Mouse (Mus musculus) frontal cortex, adult 2 months (tissue): ENCODE results near the gene Sirt1. TPM values are rescaled to one million over a fixed set of nuclear protein-coding genes. Genes with fewer than 3 reads are reported as not detected.

Experiments used
- DNase-seq, 2 experiments: peaks; one replicate each; pipeline ENCODE4 v3.0.0; 2022; ENCODE audit warnings: low spot score in 1 of 2; ENCODE audit errors: extremely low spot score in 1 of 2
- polyA plus RNA-seq: library from polyadenylated mRNA; depleted of rRNA; stranded (reverse); fragments of >200 nt; gene quantifications from 2 replicates; pipeline ENCODE4 v1.2.3, GENCODE M21; 2012; rRNA removed

Sirt1 gene
- polyA plus RNA-seq, 1 experiment = 12.9 TPM

DNA sequence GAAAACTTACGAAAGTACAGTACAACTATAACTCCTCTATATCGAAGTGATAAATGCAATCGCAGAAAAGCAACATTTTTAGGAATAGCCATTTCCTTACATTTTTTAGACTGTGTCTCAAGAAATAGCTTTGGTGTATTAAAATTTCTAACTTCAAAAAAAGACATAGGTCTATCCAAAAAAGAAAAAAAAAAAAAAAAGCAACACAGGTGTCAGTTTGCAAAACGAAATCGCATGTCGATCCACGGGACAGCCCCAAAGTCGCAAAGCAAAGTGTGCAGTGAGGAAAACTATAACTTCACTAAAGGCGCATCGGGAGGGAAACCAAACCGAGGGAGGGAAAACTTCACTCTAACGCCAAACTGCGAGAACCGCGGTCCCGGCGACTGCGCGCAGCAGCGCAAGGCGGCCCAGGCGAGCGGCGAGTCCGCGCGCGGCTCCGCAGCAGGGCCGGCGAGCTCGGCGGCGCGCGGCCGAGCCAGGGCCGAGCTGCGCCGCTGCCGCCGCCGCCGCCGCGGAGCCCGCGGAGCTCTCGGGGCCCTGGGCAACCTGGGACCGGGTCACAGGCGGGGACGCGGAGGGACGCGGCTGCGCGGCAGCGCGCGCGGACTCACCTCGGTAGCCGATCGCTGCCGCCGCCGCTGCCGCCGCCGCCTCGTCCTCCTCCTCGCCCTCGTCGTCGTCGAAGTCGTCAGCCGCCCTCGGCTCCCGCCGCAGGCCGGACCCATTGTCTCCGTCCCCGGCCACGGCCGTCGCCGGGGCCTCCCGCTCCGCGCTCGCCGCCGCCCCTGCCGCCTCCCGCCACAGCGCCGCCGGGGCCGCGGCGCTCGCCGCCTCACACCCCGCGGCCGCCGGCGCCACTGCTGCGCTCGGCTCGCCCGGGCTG is 43.3 kb downstream of the Sirt1 start:
- DNase-seq = peak in 1 of 2 experiments; percentile 51

GRCm38 (mm10) chr10:63337326-63337725 is 44.2 kb downstream of the Sirt1 start:
- DNase-seq = no peak

- DNase-seq = no peak
Observed at GRCm38 (mm10) chr10:63336901-63337300, 44.6 kb downstream of the Sirt1 start.

GRCm38 (mm10) chr10:63327091-63327490 is 54.4 kb downstream of the Sirt1 start:
- DNase-seq = no peak

- no peak for DNase-seq
Observed at GRCm38 (mm10) chr10:63313726-63314125, 67.8 kb downstream of the Sirt1 start.

DNA sequence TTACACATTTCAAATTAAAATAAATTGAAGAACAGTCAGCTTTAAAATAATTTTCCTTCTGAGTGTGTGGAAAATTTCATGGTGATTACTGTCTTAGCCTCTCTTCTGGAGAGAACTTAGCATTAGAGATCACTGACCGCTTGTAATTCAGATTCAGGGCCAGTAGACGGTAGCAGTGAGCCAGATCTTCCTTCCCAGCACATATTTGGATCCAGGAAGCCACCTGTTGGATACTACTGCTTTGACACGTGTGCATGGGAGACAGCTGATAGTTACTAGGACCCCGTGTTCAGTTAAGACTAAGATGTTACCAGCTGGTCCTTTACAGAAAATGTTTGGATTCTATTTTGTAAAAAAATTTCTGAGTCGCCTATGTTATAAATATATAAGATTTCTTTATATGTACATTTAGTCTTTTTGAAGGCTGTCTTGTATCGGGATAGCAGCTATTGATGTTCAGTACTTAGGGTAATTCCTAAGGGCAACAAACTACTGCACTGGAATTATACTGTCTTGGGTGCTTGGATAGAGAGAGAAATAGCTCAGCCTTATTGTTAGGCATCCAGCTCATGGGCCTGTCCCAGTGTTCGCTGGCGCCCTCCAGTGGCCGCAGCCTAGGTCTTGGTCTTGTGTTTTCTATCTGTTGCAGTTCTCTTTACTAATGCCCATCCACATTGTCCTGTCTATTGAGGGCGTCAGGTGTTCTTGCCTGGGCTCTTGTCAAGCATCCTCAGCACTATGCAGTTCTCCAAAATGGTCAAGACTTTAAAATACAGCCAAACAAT is 72.7 kb downstream of the Sirt1 start:
- DNase-seq = peak; percentile 44 to 91

DNA sequence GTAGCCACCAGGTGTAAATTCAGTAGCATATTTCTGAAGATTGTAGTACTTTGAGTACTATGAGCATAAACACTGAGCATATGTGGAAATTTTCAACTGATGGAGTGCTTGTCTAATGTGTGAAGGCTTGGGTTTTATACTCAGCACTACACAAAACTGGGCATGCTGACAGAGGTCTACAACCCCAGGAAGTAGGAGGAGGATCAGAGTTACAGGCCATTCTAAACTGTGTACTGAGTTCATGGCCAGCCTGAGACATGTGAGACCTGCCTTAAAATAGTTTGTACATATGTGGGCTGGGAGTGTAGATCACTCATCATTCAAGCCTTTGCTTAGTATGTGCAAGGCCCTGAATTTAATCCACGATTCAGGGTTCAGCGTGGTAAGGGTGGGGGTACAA is 79.1 kb downstream of the Sirt1 start:
- DNase-seq = no peak

DNA sequence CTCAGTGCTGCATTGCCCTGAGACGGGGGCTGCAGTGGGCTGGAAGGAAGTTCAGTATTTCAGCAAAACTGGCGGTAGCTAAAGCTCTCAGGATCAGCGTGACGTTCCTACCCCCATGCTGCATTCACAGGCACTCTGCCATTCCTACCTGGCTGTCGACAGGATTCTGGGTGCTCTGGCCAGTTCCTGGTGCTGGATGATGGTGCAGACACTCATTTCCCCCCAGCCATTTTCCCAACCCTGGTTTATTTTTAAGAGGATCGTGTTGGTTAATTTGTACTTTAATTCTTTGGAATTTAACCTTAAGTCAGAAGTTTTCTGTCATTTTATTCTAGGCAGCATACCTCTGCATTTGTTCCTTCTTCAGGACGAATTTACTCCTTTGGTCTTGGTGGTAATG is 98.7 kb downstream of the Sirt1 start:
- no peak for DNase-seq

GRCm38 (mm10) chr10:63282417-63282816 is 99.1 kb downstream of the Sirt1 start:
- DNase-seq = no peak

DNA sequence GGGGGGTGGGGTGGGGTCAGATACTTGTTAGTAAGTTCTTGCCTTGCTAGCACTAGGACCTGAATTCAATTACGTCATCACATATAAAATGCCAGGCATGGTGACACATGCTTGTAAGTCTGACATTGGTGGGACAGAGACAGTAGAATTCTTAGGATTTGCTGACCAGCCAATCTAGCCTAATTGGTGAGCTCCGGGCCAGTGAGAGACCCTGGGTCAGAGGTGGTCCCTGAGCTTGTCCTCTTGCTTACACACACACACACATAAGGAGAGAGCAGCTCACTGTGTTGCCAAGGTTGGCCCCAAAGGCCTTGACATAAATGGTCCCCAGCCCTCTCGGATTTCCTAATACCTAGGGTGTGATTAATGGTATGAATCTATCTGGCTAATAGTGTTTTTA is 101.7 kb downstream of the Sirt1 start:
- no peak for DNase-seq

DNA sequence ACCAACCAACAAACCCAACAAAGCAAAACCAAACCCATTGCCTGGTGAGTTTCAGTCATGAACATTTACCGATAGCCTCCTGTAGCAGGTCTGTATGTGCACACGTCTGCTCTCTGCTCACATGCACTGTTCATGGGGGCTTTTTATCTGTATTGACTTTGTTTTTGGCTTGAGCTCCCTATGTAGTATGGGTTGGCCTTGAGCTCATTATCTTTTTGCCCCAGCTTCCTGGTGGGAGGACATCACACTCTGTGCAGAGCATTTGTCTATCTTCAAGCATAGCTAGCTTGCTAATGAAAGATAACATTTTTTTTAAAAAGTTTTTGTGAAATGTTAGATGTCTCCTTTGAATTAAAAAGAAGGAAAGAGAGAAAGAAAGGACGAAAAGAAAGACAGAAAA is 104.5 kb downstream of the Sirt1 start:
- DNase-seq = no peak

DNA sequence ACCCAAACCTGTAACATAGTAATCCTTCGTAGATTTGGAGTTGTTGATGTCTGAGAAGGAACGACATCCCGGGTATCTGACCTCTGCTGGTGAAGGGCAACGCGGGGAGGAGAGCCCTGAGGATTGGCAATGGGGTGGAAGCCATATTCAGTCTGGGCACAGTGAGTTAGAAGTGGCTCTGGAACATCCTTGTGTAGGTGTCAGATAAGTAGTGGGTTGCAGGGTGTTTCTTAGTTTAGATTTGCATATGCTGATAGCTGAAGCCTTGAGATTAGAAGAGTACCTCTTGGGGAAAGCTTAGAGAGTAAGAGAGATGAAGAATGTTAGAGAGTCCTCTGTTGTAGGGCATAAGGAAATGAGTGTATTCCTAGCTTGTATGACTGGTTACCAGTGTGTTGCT is 108.6 kb downstream of the Sirt1 start:
- DNase-seq = no peak

GRCm38 (mm10) chr10:63272401-63272800 is 109.1 kb downstream of the Sirt1 start:
- no peak for DNase-seq

Other genes with a start within 250 kb of the Sirt1 start
- 1.9 and 2.0 TPM in 2 replicates for gene Mypn, start 177.8 kb downstream of the Sirt1 start, polyA plus RNA-seq
- gene Herc4, start 137.9 kb downstream of the Sirt1 start, polyA plus RNA-seq = 31.8 and 33.7 TPM in 2 replicates
- gene Dnajc12, start 739 bp upstream of the Sirt1 start, polyA plus RNA-seq = 19.1 and 23.4 TPM in 2 replicates
- gene Gm7075, start 40.1 kb upstream of the Sirt1 start, polyA plus RNA-seq = not detected in 2 replicates
- gene Ctnna3, start 48.4 kb upstream of the Sirt1 start, polyA plus RNA-seq = 0.46 and 0.70 TPM in 2 replicates